Mouse (Mus musculus): Measurements from ENCODE around the gene Apoh.
A peak's percentile ranks its signal among the peaks of the same experiment; 100 is the strongest.

The Apoh gene

GRCm38 (mm10) chr11:108342781-108343768 lies at the start of gene Apoh:
Gene Apoh (plus strand): TSS chr11:108343354.
- peak; percentile 12 to 56 for DNase-seq (ENCODE audit: low spot score in 2 of 2)

- no peak for DNase-seq (ENCODE audit: low spot score in 2 of 2)
Measured at GRCm38 (mm10) chr11:108293843-108294242, 49.3 kb upstream of the Apoh start.

DNA sequence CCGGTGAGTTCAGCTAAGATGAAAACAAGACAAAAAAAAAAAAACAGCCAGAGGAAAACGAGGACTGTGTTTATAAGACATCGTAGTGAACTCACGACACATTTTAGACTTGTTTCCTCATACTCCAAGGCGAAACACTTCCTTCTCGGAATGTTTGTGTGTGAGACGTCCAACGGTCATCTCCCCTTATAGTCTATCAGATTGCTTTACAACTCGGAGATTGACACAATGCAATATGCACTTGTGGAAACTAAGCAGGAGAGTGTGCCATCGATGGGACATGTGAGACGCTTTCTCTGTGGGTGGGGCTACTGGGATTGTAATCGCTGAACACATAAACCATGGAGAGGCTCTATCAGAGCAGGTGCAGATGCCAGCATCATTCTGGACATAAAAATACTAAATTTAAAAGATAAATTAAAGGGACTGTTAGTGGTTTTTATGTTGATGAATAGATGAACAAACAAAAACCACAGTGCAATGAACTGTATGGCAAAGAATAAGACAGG lies 48.8 kb upstream of the Apoh start:
- DNase-seq (ENCODE audit: low spot score in 2 of 2), result no peak

- no peak for DNase-seq (ENCODE audit: low spot score in 2 of 2)
Measured at GRCm38 (mm10) chr11:108295373-108295772, 47.8 kb upstream of the Apoh start.

GRCm38 (mm10) chr11:108297956-108298355 lies 45.2 kb upstream of the Apoh start:
- DNase-seq (ENCODE audit: low spot score in 2 of 2), result no peak

DNA sequence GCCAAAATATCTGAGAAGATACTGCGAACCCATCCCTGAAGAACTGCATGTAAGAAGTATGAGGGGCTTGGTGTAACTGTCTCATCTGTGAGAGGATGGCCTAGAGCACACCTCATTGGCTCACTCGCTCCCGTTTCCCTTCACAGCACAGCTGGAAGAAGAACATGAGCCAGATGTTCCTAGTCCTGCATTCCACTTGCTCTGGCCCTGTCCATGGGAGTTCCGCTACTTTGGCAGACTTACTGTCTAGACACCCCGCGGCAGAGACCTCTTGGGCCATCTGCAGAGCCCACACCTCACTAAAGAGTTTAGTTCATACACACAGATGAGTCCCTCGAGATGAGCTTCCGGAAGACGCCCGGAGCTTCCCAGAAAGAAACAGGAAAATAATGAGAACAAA lies 43.2 kb upstream of the Apoh start:
- no peak for DNase-seq (ENCODE audit: low spot score in 2 of 2)

DNA sequence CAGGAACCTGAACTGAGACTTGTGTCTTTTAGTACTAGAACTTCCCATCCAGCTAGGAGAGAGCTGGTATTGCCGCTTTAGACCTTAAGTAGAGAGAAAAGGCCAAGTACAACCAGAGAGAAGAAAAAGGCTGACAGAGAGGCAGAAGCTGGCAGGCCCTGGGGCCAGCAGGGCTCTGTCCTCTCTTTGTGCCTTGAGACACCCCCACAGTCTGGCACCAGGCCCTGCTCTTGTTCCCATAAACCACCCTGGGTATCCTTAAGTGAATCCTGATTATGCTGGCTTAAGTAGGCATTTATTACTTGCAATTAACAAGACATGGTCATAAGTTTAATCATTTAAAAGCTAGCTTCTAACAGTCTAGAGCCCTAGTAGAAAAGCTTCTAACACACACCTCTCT lies 42.7 kb upstream of the Apoh start:
- no peak for DNase-seq (ENCODE audit: low spot score in 2 of 2)

DNA sequence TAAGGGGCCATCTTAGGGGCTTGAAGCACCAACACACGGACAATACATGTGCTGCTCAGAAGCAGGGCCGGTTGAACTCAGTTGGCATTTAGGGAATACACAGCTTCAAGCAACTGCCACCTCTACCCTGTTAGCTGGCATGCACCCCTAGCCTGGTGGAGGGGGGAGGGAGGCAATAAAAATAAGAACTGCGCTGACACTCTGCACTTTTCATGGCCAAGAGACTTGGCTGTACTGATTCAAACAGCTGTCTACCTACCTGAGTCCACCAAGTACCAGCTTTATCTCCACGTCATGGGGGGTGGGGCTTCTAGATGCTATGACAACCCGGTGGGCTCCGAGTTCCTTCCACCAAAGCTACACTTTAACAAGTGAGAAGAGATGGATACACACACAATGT lies 42.1 kb upstream of the Apoh start:
- no peak for DNase-seq (ENCODE audit: low spot score in 2 of 2)

GRCm38 (mm10) chr11:108301796-108302490 lies 41.2 kb upstream of the Apoh start:
- DNase-seq (ENCODE audit: low spot score in 2 of 2), result no peak

DNA sequence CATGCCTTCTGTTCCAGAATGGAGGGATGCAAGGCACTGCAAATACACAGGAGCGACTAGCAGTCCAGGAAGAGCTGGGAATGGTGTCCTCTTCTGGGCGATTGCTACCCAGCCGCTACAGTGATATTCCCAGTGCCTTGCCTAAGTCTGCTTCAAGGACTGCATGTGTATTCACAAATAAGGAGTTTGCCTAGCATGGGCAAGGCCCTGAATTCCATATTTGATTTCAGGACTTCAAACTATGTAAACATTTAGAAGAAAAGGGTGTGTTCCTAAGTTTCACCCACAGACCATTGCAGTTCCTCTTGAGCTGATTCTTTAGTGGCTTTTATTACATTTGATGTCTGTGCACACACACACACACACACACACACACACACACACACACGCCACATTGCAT lies 39.4 kb upstream of the Apoh start:
- no peak for DNase-seq (ENCODE audit: low spot score in 2 of 2)

DNA sequence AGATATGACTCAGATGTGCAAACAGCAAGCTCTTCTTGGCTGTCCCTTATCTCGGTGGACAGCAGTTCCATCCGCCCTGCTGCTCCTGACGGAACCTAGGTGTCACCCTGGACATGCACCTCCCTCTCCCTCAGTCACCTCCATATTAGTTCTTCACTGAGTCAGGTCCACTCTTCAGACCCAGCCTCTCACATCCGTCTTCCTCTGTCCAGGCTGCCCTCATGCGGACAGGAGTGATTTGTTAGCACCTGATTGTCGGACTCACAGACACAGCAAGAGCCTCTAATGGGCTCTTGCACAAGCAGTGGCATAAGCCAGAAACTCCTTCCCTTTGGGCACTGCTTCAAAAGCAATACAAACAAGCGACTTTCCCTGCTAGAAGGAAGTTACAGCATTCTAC lies 35.9 kb upstream of the Apoh start:
- DNase-seq (ENCODE audit: low spot score in 2 of 2), result no peak

DNA sequence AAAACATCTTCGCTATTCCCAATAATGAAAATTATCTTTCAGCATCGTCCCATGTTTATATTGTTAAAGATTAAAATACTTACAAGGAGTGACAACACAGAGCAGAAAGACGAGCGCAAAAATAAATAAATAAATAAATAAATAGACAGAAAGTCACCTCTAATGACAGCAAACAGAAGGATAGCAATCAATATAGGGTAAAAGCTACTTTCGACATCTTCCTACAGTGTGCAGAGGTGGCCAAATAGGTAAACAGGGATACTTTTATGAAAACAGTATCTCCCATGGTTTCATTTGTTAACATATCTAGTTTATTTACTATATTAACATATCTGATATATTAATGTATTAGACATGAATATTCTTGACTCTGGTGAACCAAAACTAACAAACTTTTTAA lies 34.9 kb upstream of the Apoh start:
- DNase-seq (ENCODE audit: low spot score in 2 of 2), result no peak

DNA sequence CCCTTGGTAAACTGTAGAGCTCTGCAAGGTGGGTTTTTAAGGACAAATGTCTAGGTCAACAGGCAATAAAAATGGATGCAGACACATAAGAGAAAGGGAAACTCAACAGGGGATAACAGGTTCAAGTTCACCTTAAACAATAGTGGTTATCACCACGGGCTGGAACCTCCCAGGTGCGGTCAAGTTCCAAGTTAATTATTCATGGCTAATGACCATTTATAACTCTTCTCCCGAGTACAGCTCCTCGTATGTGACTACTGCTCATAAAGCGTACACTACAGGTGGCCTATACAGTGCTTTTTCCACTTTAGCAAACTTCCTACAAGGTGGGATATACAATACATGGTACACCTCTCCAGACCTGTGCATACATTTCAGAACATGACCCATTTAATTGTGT lies 33.4 kb upstream of the Apoh start:
- DNase-seq (ENCODE audit: low spot score in 2 of 2), result no peak

- no peak for DNase-seq (ENCODE audit: low spot score in 2 of 2)
Measured at GRCm38 (mm10) chr11:108311912-108312311, 31.2 kb upstream of the Apoh start.

GRCm38 (mm10) chr11:108312516-108312915 lies 30.6 kb upstream of the Apoh start:
- DNase-seq (ENCODE audit: low spot score in 2 of 2), result no peak

DNA sequence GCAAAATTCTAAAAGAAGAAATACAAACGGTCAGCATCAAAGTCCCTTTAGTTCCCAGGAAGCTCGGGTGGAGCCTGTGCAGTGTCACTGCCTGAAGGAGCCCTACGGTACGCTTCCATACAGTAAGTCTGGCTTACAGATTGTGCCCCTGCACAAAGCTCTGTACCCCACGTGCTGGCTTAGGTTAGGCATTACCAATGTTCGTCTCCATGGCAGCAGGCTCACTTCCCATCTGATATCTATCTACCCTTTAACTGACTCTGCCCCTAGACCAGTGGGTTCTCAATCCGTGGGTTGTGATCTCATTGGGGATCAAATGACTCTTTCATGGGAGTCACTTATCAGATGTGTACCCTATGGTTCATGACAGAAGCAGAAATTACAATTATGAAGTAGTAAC lies 27.4 kb upstream of the Apoh start:
- DNase-seq (ENCODE audit: low spot score in 2 of 2), result no peak

DNA sequence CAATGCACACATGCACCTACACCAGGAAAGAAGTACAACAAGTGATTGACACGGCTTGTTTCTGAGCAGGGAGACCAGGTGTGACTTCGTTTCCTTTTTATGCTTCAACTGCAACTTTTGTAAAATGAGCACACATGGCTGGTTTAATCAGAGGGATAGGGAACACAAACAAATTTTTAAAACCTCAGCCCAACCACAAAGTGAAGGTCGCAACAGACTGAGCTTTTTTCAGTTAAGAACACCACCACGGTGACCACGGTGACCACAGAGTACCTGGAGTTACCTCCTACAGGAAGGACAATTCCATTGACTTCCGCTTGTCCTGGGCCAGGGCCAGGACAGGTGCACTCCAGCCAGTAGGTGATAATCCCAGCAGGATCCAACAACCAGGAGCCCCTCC lies 25.3 kb upstream of the Apoh start:
- DNase-seq (ENCODE audit: low spot score in 2 of 2), result no peak

DNA sequence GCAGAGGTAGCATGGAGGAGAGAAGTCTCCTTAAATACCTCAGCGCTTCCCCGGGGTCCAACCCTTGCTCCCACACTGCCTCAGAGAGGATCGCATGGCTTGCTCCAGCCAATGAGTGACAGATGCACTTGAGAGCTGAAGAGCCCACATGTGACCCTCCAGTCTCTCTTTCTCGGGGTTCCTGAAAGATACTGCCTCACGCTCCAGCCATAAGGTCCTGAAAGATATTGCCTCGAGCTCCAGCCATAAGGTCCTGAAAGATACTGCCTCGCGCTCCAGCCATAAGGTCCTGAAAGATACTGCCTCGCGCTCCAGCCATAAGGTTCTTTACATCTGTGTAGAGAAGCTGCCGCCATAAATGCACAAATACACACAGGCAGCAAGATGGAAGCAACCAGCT lies 24.0 kb upstream of the Apoh start:
- no peak for DNase-seq (ENCODE audit: low spot score in 2 of 2)

DNA sequence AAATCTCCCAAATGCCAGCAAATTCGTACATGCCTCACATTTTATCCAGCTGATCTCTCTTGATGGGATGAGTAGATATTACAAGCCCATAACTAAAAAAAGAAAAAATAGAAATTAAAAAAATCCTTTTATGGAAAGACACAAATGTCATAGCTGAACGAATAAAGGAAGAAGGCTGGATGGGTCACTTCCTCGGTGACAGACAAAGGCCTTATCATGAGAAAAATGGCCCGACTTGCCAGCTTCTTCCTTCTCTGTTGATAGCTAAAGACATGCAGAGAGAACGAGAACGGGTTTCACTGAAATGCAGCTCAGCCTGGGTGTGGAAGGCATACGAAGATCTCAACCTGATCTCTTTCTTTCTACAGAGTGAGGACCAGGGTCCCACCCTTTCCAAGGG lies 22.6 kb upstream of the Apoh start:
- DNase-seq (ENCODE audit: low spot score in 2 of 2), result no peak

DNA sequence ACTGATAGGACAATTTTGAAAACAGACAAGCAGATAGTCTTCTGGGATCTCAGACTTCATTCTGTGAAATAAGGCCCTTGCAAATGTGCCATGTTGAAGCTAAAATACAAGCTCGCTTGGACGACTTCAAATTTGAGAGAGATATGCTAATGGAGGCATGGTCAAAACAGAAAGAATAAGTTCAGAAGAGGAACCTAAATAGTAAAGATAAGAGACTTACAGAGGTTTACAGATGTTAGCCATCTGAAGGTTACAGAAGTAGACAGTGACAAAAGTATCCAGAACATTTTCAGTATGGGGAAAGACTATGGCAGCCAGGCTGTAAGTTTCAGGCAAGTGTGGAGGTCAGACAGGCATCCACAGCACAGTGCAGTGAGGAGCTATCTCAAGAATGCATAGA lies 21.0 kb upstream of the Apoh start:
- DNase-seq (ENCODE audit: low spot score in 2 of 2), result no peak

- DNase-seq (ENCODE audit: low spot score in 2 of 2), result no peak
Measured at GRCm38 (mm10) chr11:108325943-108326342, 17.2 kb upstream of the Apoh start.

- DNase-seq (ENCODE audit: low spot score in 2 of 2), result no peak
Measured at GRCm38 (mm10) chr11:108330818-108331217, 12.3 kb upstream of the Apoh start.

GRCm38 (mm10) chr11:108333006-108333405 lies 10.1 kb upstream of the Apoh start:
- no peak for DNase-seq (ENCODE audit: low spot score in 2 of 2)

Measured in spleen, postnatal 36 days (tissue).